Mouse (Mus musculus): ENCODE measurements around the gene Mogs.

DNA sequence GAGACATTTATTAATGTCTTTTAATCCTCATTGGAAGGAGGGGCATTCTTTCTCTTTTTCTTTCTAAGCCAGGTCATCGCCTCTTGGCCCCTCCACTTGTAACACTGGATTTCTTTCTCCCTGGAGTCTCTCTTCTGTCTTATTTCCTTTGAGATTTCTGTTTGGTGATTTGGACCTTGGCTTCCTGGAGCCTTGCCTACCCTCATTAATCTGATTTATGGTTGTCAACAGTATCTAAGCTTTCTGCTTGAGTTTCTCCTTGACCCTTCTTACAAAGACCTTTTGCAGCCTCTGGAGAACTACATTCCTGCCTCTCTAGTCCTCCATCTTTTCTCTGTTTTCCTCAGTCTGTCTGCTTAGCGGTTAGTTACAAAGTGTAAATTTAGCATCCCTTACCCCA lies 16.9 kb upstream of the Mogs start:
- TF ChIP-seq CTCF (IDR thresholded peaks at IDR 0.05; ENCODE audit: extremely low read depth, insufficient read depth, low read length), result no peak
- TF ChIP-seq POLR2A (IDR thresholded peaks at IDR 0.05; ENCODE audit: extremely low read depth, insufficient read depth, low read length), result no peak

All from cortical plate, adult 2 months (tissue).